Mouse (Mus musculus) kidney, embryonic 16.5 days (tissue): ENCODE results near the gene Bcl2l13. TPM values are rescaled to one million over a fixed set of nuclear protein-coding genes. Genes with fewer than 3 reads are reported as not detected.
A peak's percentile ranks its signal among the peaks of the same experiment; 100 is the strongest.
"Not testable (repeated sequence)": the region's sequence is repeated elsewhere in the genome, so short reads cannot be mapped to it uniquely, and the experiment has no call there.

Experiments
- ATAC-seq: fragments of 200-750 bp; cut with Nextera tagmentation; 2 replicates; pipeline ENCODE4 v1.8.0; 2017; ENCODE audit warnings: moderate TSS enrichment; ENCODE audit not compliant: low FRiP score, low TSS enrichment
- H3K27ac ChIP-seq: fragments of 300-500 bp; sonication (generic); 2 replicates; pipeline ENCODE4 v1.5.1; 2014; ENCODE audit warnings: low read length
- H3K27me3 ChIP-seq: fragments of 300-500 bp; sonication (generic); 2 replicates; pipeline ENCODE4 v1.6.1; 2014; ENCODE audit warnings: low read length, control low read depth, mixed read lengths; ENCODE audit not compliant: insufficient read depth
- H3K36me3 ChIP-seq: fragments of 300-500 bp; sonication (generic); 2 replicates; pipeline ENCODE4 v1.6.1; 2014; ENCODE audit warnings: low read length, control low read depth, mixed read lengths; ENCODE audit not compliant: insufficient read depth
- H3K4me1 ChIP-seq: fragments of 300-500 bp; sonication (generic); 2 replicates; pipeline ENCODE4 v1.6.1; 2014; ENCODE audit warnings: low read length, control low read depth, mixed read lengths; ENCODE audit not compliant: insufficient read depth
- H3K4me2 ChIP-seq: fragments of 300-500 bp; sonication (generic); replicated peaks from 2 replicates; pipeline ENCODE4 v1.6.1; 2014; ENCODE audit warnings: low read depth, low read length
- H3K4me3 ChIP-seq: fragments of 300-500 bp; sonication (generic); 2 replicates; pipeline ENCODE4 v1.5.1; 2014; ENCODE audit warnings: mild to moderate bottlenecking, low read length
- H3K9ac ChIP-seq: fragments of 300-500 bp; sonication (generic); replicated peaks from 2 replicates; pipeline ENCODE4 v1.6.1; 2014; ENCODE audit warnings: low read length
- H3K9me3 ChIP-seq: fragments of 300-500 bp; sonication (generic); 2 replicates; pipeline ENCODE4 v1.6.1; 2016; ENCODE audit warnings: low read length, control low read depth
- WGBS: fragments of 180-500 bp; shearing (Covaris S2); extraction: QIAGEN DNeasy Blood & Tissue Kit; methylation state at CpG from one replicate; pipeline ENCODE4 v1.1.7; 2014; 5-methylcytosine and 5-hydroxymethylcytosine counted together
- polyA plus RNA-seq: library from polyadenylated mRNA; unstranded; fragments of >200 nt; fragmentation: Nextera tagmentation; extraction: Ambion mirVana; gene quantifications from 2 replicates; pipeline ENCODE4 v1.2.1, GENCODE M21; 2015

The Bcl2l13 gene
- polyA plus RNA-seq, 1 experiment from 2014 or later = 35.7 TPM

- peak overlapping the region; percentile 96 for H3K4me2 ChIP-seq
- peak overlapping the region; percentile 61 for H3K4me3 ChIP-seq
- H3K9ac ChIP-seq = peak overlapping the region; percentile 46
- H3K9me3 ChIP-seq, H3K36me3 ChIP-seq, H3K27ac ChIP-seq, H3K27me3 ChIP-seq: not testable (repeated sequence)
- 0 out of 2 replicates have a peak, but pooled peaks have one; percentile 1 for ATAC-seq
- H3K4me1 ChIP-seq = peaks cover 14% of the 10 kb centered on the region
- WGBS = 19% methylated on average over 10 of the region's 14 CpGs
Measured at GRCm38 (mm10) chr6:120916972-120917881, 81.2 kb downstream of the Bcl2l13 start.

DNA sequence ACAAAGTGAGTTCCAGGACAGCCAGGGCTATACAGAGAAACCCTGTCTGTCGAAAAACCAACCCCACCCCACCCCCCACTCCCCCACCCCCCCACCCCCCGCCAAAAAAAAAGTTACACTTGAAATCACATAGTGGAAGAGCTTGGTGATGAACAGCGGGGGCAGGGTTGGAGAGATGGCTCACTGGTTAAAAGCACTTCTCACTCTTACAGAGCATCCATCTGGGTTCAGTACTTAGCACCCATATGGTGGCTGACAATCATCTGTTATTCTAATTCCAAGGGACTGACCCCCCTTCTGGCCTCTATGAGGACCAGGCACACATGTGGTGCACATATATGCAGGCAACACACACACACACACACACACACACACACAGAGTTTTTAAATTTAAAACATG lies 82.0 kb downstream of the Bcl2l13 start:
- WGBS = 50% methylated on average over 3 of the region's 3 CpGs
- no peak for ATAC-seq
- no peak overlapping the region for H3K4me3 ChIP-seq
- no peak overlapping the region for H3K4me2 ChIP-seq
- H3K4me1 ChIP-seq = peaks cover 14% of the 10 kb centered on the region
- H3K9ac ChIP-seq = no peak overlapping the region
- H3K36me3 ChIP-seq = no peaks in the 10 kb centered on the region
- no peaks in the 10 kb centered on the region for H3K27me3 ChIP-seq
- H3K27ac ChIP-seq = no peak overlapping the region
- no peaks in the 10 kb centered on the region for H3K9me3 ChIP-seq

- not testable (repeated sequence) for H3K9me3 ChIP-seq, H3K27me3 ChIP-seq, H3K4me2 ChIP-seq, H3K4me3 ChIP-seq, H3K27ac ChIP-seq, H3K4me1 ChIP-seq, ATAC-seq, H3K36me3 ChIP-seq, H3K9ac ChIP-seq
- WGBS = 90% methylated on average over 2 of the region's 2 CpGs
Measured at GRCm38 (mm10) chr6:120924791-120925321, 88.8 kb downstream of the Bcl2l13 start.

GRCm38 (mm10) chr6:120926880-120927279 lies 90.9 kb downstream of the Bcl2l13 start:
- H3K4me3 ChIP-seq = no peak overlapping the region
- H3K27me3 ChIP-seq = no peaks in the 10 kb centered on the region
- 45% methylated on average over 2 of the region's 2 CpGs for WGBS
- no peaks in the 10 kb centered on the region for H3K4me1 ChIP-seq
- no peaks in the 10 kb centered on the region for H3K9me3 ChIP-seq
- no peak overlapping the region for H3K9ac ChIP-seq
- H3K4me2 ChIP-seq = no peak overlapping the region
- H3K36me3 ChIP-seq = 0 out of 2 replicates have a peak, but pooled peaks cover 4% of the 10 kb centered on the region
- ATAC-seq = no peak
- no peak overlapping the region for H3K27ac ChIP-seq

GRCm38 (mm10) chr6:120927765-120928164 lies 91.8 kb downstream of the Bcl2l13 start:
- Histone ChIP-seq H3K4me1 (no peaks in the 10 kb centered on the region), H3K27ac (no peak overlapping the region), H3K4me2 (no peak overlapping the region), H3K9me3 (no peaks in the 10 kb centered on the region), H3K36me3 (peaks cover 13% of the 10 kb centered on the region), H3K9ac (no peak overlapping the region), H3K4me3 (no peak overlapping the region), H3K27me3 (no peaks in the 10 kb centered on the region)
- WGBS = 40% methylated on average over 3 of the region's 3 CpGs
- ATAC-seq = no peak

DNA sequence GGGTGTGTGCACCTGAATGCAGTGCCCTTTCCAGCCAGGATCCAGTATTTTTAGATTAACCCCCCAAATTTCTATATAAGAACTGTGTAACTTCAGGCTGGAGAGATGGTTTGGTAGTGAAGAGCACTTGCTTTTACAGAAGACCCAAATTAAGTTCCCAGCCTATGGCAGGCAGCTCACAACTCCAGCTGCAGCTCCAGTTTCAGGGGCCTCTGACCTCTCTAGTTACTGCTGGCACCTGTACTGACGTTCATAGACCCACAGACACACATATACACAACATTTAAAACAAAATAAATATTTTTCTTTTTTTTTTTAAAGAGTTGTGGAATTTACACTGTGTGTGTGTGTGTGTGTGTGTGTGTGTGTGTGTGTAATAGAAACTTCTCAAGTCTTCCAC lies 93.4 kb downstream of the Bcl2l13 start:
- Histone ChIP-seq H3K9me3 (no peaks in the 10 kb centered on the region), H3K4me1 (no peaks in the 10 kb centered on the region), H3K27ac (no peak overlapping the region), H3K36me3 (peaks cover 28% of the 10 kb centered on the region), H3K4me2 (no peak overlapping the region), H3K27me3 (no peaks in the 10 kb centered on the region), H3K9ac (no peak overlapping the region), H3K4me3 (no peak overlapping the region)
- WGBS = 25% methylated on average over 1 of the region's 1 CpGs
- no peak for ATAC-seq

DNA sequence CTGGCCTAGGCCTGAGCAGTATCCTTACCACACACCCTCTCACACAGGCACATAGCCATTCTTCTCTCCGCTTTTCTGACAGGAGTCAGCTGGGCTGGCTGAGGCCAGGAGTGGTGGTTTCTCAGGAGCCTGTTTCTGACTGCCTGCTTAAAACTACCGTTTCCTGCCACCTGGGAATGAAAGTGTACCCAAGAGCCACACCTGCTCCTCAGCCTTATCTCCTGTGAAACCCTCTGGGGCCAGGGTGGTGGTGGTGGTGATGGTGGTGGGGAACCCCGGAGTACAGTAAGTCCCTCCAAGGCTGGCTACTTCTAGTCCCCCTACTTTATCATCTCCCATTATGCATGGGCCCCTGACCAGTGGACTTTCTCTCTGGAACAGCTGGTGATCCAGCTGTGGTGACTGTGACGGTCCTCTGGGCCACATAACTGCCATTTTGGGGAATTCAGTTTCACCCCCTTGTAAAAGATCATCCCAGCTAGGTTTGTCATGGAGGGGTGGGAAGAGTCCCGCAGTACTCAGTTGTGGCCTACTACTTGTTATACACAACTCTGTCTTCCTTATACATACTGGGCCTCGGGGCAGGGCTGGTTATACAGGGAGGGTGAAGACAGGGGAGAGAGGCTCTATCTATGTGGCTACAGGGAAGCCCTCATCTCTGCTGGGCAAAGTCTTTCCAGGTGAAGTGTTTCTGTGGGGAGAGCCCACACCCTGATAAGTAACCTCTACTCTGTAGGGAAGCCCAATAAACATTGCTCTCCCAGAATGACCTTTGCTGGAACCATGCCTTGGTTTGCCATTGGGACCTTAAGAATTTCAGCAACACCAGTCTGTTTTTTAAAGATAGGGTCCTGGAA lies 94.7 kb downstream of the Bcl2l13 start:
- Histone ChIP-seq H3K4me1 (no peaks in the 10 kb centered on the region), H3K36me3 (peaks cover 33% of the 10 kb centered on the region), H3K4me2 (no peak overlapping the region), H3K9ac (no peak overlapping the region), H3K27ac (no peak overlapping the region), H3K27me3 (no peaks in the 10 kb centered on the region), H3K4me3 (no peak overlapping the region), H3K9me3 (no peaks in the 10 kb centered on the region)
- ATAC-seq = no peak
- WGBS = 80% methylated on average over 6 of the region's 6 CpGs

DNA sequence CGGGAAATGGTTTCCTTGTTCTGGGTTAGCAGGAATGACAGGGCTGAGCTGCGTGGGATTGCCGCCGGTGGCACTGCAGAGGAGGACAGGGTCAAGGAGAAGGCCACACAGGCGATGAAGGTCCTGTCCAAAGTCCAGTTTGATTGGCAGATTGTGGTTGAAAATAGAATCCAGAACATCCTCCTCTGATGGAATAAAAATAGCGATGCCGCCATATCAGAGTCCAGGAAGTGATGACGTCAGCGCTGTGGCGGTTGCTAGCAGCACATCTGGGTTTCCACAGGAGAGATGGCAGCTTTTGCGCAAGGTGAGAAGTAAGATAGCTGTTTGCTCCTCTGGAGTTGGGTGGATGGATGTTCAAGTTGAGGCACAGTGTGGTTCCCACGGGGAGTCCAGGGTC lies 96.6 kb downstream of the Bcl2l13 start:
- no peak for ATAC-seq
- no peak overlapping the region for H3K27ac ChIP-seq
- H3K36me3 ChIP-seq = peaks cover 33% of the 10 kb centered on the region
- H3K4me1 ChIP-seq = no peaks in the 10 kb centered on the region
- no peak overlapping the region for H3K9ac ChIP-seq
- 85% methylated on average over 12 of the region's 12 CpGs for WGBS
- no peak overlapping the region for H3K4me3 ChIP-seq
- H3K4me2 ChIP-seq = no peak overlapping the region
- no peaks in the 10 kb centered on the region for H3K9me3 ChIP-seq
- no peaks in the 10 kb centered on the region for H3K27me3 ChIP-seq

- H3K36me3 ChIP-seq = peaks cover 33% of the 10 kb centered on the region
- WGBS = 85% methylated on average over 7 of the region's 7 CpGs
Measured at GRCm38 (mm10) chr6:120933670-120934069, 97.7 kb downstream of the Bcl2l13 start.

More at GRCm38 (mm10) chr6:120933670-120934069, 97.7 kb downstream of the Bcl2l13 start:
- no peaks in the 10 kb centered on the region for H3K4me1 ChIP-seq
- H3K4me3 ChIP-seq = no peak overlapping the region
- no peaks in the 10 kb centered on the region for H3K27me3 ChIP-seq
- no peak overlapping the region for H3K9ac ChIP-seq
- no peak overlapping the region for H3K4me2 ChIP-seq
- H3K9me3 ChIP-seq = no peaks in the 10 kb centered on the region
- no peak for ATAC-seq
- H3K27ac ChIP-seq = no peak overlapping the region
